Mouse (Mus musculus): ENCODE measurements around the gene Tmem129. TPM values are rescaled to one million over a fixed set of nuclear protein-coding genes. Genes with fewer than 3 reads are reported as not detected.

Tmem129 gene
- polyA plus RNA-seq, 1 experiment, result 27.2 TPM

GRCm38 (mm10) chr5:33689852-33690645 lies 31.8 kb upstream of the Tmem129 start:
- Histone ChIP-seq H3K4me3 (no peak overlapping the region), H3K27me3 (ENCODE audit: control insufficient read depth, insufficient read depth, insufficient read length) (peaks cover 24% of the 10 kb centered on the region), H3ac (ENCODE audit: control insufficient read depth, insufficient read length) (no peak overlapping the region), H3K36me3 (ENCODE audit: control insufficient read depth, insufficient read depth) (no peaks in the 10 kb centered on the region), H3K79me2 (ENCODE audit: control insufficient read depth, insufficient read depth) (no peaks in the 10 kb centered on the region), H3K4me2 (ENCODE audit: low read depth) (no peak overlapping the region)
- TF ChIP-seq USF1 (IDR thresholded peaks at IDR 0.05; ENCODE audit: low read depth) (no peak), POLR2A (IDR thresholded peaks at IDR 0.05; ENCODE audit: insufficient read length, low read depth) (no peak), TCF12 (IDR thresholded peaks at IDR 0.05; ENCODE audit: insufficient read depth, poor library complexity, severe bottlenecking) (no peak), MYOG (IDR thresholded peaks at IDR 0.05; ENCODE audit: control insufficient read depth in 1 of 3, insufficient read depth in 1 of 3, insufficient read length in 2 of 3, low read depth in 2 of 3) (no peak), MYOD1 (IDR thresholded peaks at IDR 0.05; ENCODE audit: control insufficient read depth in 1 of 3, insufficient read length in 2 of 3, low read depth in 2 of 3) (no peak), POLR2AphosphoS2 (IDR thresholded peaks at IDR 0.05; ENCODE audit: insufficient read length, low read depth) (no peak), CEBPB (IDR thresholded peaks at IDR 0.05; ENCODE audit: insufficient read depth, poor library complexity, severe bottlenecking) (no peak), MAX (IDR thresholded peaks at IDR 0.05; ENCODE audit: low read depth) (no peak), TCF3 (IDR thresholded peaks at IDR 0.05; ENCODE audit: insufficient read length, low read depth) (no peak), E2F4 (IDR thresholded peaks at IDR 0.05; ENCODE audit: insufficient read depth) (no peak), SRF (IDR thresholded peaks at IDR 0.05; ENCODE audit: control insufficient read depth, insufficient read length, low read depth) (no peak), REST (IDR thresholded peaks at IDR 0.05; ENCODE audit: insufficient read depth, insufficient read length) (no peak)

GRCm38 (mm10) chr5:33689221-33689844 lies 31.1 kb upstream of the Tmem129 start:
- H3K27me3 ChIP-seq (ENCODE audit: control insufficient read depth, insufficient read depth, insufficient read length), result peaks cover 21% of the 10 kb centered on the region
- no peak overlapping the region for H3K4me2 ChIP-seq (ENCODE audit: low read depth)
- TF ChIP-seq TCF12 (IDR thresholded peaks at IDR 0.05; ENCODE audit: insufficient read depth, poor library complexity, severe bottlenecking), result no peak
- no peak for TF ChIP-seq POLR2AphosphoS2 (IDR thresholded peaks at IDR 0.05; ENCODE audit: insufficient read length, low read depth)
- TF ChIP-seq TCF3 (IDR thresholded peaks at IDR 0.05; ENCODE audit: insufficient read length, low read depth), result no peak
- no peak for TF ChIP-seq MAX (IDR thresholded peaks at IDR 0.05; ENCODE audit: low read depth)
- no peak for TF ChIP-seq USF1 (IDR thresholded peaks at IDR 0.05; ENCODE audit: low read depth)
- TF ChIP-seq E2F4 (IDR thresholded peaks at IDR 0.05; ENCODE audit: insufficient read depth), result no peak
- no peak for TF ChIP-seq POLR2A (IDR thresholded peaks at IDR 0.05; ENCODE audit: insufficient read length, low read depth)
- H3K36me3 ChIP-seq (ENCODE audit: control insufficient read depth, insufficient read depth), result no peaks in the 10 kb centered on the region
- H3ac ChIP-seq (ENCODE audit: control insufficient read depth, insufficient read length), result no peak overlapping the region
- no peaks in the 10 kb centered on the region for H3K79me2 ChIP-seq (ENCODE audit: control insufficient read depth, insufficient read depth)
- no peak overlapping the region for H3K4me3 ChIP-seq

DNA sequence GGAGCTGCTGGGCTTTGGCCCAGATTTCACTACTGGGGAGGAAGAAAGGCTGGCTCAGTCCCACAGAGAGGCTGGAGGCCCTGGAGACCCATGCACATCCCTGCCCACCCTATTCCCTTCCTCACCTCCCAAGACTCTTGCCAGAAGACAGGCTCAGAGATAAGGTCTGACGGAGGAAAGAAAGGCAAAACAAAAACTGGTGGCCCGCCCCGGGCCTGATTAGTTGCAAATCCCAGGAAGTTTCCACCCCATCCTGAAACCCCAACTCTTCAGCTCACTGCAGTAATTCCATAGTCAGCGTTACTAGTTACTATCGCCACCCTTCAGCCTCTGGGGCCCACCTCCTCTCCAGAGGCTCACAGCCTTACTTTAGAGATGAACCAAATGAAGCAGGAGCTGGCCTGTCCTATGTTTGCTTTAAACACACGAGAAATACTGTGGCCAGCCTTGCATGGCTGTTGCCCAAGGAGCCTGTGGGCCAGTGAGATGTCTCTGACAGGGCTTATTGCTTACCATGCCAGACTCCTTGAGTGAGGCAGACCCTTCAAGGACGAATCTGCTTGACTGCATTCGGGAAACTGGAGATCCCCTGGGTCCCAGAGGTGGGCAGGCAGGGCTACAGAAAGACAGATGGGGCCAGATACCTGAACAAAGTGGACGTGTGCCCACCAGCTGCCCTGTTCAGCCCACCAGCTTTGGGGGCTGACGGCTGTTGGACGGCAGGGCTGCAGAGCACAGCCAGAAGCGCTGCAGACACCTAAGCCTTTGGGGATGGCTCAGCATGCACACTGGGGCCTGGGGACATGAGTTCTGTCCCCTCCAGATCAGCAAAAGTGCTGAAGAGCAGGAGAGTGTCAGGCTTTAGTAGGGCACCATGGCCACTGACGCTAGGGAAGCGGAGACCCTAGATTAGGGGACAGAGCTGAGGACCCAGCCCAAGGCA lies 30.3 kb upstream of the Tmem129 start:
- no peak overlapping the region for H3K4me3 ChIP-seq

GRCm38 (mm10) chr5:33687142-33687541 lies 28.9 kb upstream of the Tmem129 start:
- TF ChIP-seq USF1 (IDR thresholded peaks at IDR 0.05; ENCODE audit: low read depth) (no peak), CEBPB (IDR thresholded peaks at IDR 0.05; ENCODE audit: insufficient read depth, poor library complexity, severe bottlenecking) (no peak), MAX (IDR thresholded peaks at IDR 0.05; ENCODE audit: low read depth) (no peak), MYOD1 (IDR thresholded peaks at IDR 0.05; ENCODE audit: control insufficient read depth in 1 of 3, insufficient read length in 2 of 3, low read depth in 2 of 3) (no peak), TCF12 (IDR thresholded peaks at IDR 0.05; ENCODE audit: insufficient read depth, poor library complexity, severe bottlenecking) (no peak), SRF (IDR thresholded peaks at IDR 0.05; ENCODE audit: control insufficient read depth, insufficient read length, low read depth) (no peak), MYOG (IDR thresholded peaks at IDR 0.05; ENCODE audit: control insufficient read depth in 1 of 3, insufficient read depth in 1 of 3, insufficient read length in 2 of 3, low read depth in 2 of 3) (no peak), REST (IDR thresholded peaks at IDR 0.05; ENCODE audit: insufficient read depth, insufficient read length) (no peak), POLR2AphosphoS2 (IDR thresholded peaks at IDR 0.05; ENCODE audit: insufficient read length, low read depth) (no peak), TCF3 (IDR thresholded peaks at IDR 0.05; ENCODE audit: insufficient read length, low read depth) (no peak), E2F4 (IDR thresholded peaks at IDR 0.05; ENCODE audit: insufficient read depth) (no peak), POLR2A (IDR thresholded peaks at IDR 0.05; ENCODE audit: insufficient read length, low read depth) (no peak)
- Histone ChIP-seq H3K27me3 (ENCODE audit: control insufficient read depth, insufficient read depth, insufficient read length) (peaks cover 16% of the 10 kb centered on the region), H3K36me3 (ENCODE audit: control insufficient read depth, insufficient read depth) (no peaks in the 10 kb centered on the region), H3ac (ENCODE audit: control insufficient read depth, insufficient read length) (no peak overlapping the region), H3K4me3 (no peak overlapping the region), H3K4me2 (ENCODE audit: low read depth) (no peak overlapping the region), H3K79me2 (ENCODE audit: control insufficient read depth, insufficient read depth) (no peaks in the 10 kb centered on the region)

More for the DNA sequence above, 30.3 kb upstream of the Tmem129 start:
- no peaks in the 10 kb centered on the region for H3K79me2 ChIP-seq (ENCODE audit: control insufficient read depth, insufficient read depth)
- peaks cover 16% of the 10 kb centered on the region for H3K27me3 ChIP-seq (ENCODE audit: control insufficient read depth, insufficient read depth, insufficient read length)
- H3ac ChIP-seq (ENCODE audit: control insufficient read depth, insufficient read length), result no peak overlapping the region
- TF ChIP-seq TCF3 (IDR thresholded peaks at IDR 0.05; ENCODE audit: insufficient read length, low read depth) (no peak), REST (IDR thresholded peaks at IDR 0.05; ENCODE audit: insufficient read depth, insufficient read length) (no peak), POLR2A (IDR thresholded peaks at IDR 0.05; ENCODE audit: insufficient read length, low read depth) (no peak), MYOG (IDR thresholded peaks at IDR 0.05; ENCODE audit: control insufficient read depth in 1 of 3, insufficient read depth in 1 of 3, insufficient read length in 2 of 3, low read depth in 2 of 3) (no peak), TCF12 (IDR thresholded peaks at IDR 0.05; ENCODE audit: insufficient read depth, poor library complexity, severe bottlenecking) (no peak), USF1 (IDR thresholded peaks at IDR 0.05; ENCODE audit: low read depth) (no peak), SRF (IDR thresholded peaks at IDR 0.05; ENCODE audit: control insufficient read depth, insufficient read length, low read depth) (no peak), MAX (IDR thresholded peaks at IDR 0.05; ENCODE audit: low read depth) (no peak), CEBPB (IDR thresholded peaks at IDR 0.05; ENCODE audit: insufficient read depth, poor library complexity, severe bottlenecking) (no peak), MYOD1 (IDR thresholded peaks at IDR 0.05; ENCODE audit: control insufficient read depth in 1 of 3, insufficient read length in 2 of 3, low read depth in 2 of 3) (no peak), POLR2AphosphoS2 (IDR thresholded peaks at IDR 0.05; ENCODE audit: insufficient read length, low read depth) (no peak), E2F4 (IDR thresholded peaks at IDR 0.05; ENCODE audit: insufficient read depth) (no peak)
- no peak overlapping the region for H3K4me2 ChIP-seq (ENCODE audit: low read depth)
- H3K36me3 ChIP-seq (ENCODE audit: control insufficient read depth, insufficient read depth), result no peaks in the 10 kb centered on the region
